7 mouse cellular contexts compared by ENCODE assay signal in the genomic region with DNA sequence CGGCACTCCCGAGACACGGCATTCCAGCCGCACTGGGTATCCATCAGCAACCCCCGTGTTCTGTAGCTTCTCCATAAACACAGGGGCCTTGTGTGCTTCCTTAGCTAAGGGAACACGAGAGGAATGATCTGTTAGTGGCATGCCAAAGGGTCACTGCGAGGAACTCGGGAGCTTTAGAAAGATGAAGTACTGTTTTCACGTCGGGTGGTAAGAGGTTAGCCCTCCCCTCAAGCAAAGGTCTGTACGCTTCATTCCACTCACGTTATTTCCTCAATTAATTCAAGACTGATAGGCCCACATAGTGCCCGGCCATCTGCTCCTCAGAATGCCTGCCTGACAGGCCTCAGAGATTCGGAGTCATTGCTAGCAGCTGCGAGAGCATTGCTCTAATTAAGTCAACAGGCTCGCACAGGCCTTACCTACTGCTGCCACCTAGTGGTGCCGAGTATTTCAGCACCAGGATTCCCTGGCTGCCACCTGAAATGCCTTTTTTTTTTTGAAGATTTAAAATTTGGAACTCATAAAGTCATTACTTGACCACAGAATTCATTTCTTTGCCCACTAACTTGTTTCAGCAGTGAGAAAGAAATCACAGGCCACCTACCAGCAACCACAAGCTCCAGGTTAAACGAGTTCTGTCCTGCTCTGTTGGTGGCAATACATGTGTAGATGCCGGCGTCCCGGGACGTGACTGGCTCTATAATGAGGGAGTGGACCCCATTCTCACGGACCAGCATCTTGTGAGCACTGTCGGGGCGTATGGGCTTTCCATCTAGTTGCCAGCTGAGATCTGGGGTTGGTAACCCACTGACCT. TPM values are rescaled to one million over a fixed set of nuclear protein-coding genes. Genes with fewer than 3 reads are reported as not detected.
DNase-seq lines count a peak whose midpoint lies in the region; ATAC-seq lines count a peak whose summit lies in the region.

No protein-coding gene starts in this region.

- H3K27ac ChIP-seq in intestine, embryonic 14.5 days (ENCODE audit: low read depth) = no peak overlapping the region
- peak overlapping the region; percentile 92 for H3K27ac ChIP-seq in midbrain, embryonic 12.5 days (replicated peaks)

- no peak overlapping the region for H3K9ac ChIP-seq in intestine, embryonic 14.5 days (ENCODE audit: low read length)
- H3K9ac ChIP-seq in midbrain, embryonic 12.5 days (replicated peaks) = no peak overlapping the region

- 54% methylated on average over 25 of the region's 25 CpGs for WGBS in intestine, embryonic 14.5 days
- WGBS in midbrain, embryonic 12.5 days = 31% methylated on average over 25 of the region's 25 CpGs

- H3K4me3 ChIP-seq in intestine, embryonic 14.5 days (ENCODE audit: low read depth, low read length) = no peak overlapping the region
- 0 out of 2 replicates have a peak overlapping the region, but pooled peaks have one; percentile 13 for H3K4me3 ChIP-seq in midbrain, embryonic 12.5 days

- H3K4me1 ChIP-seq in intestine, embryonic 14.5 days (replicated peaks; ENCODE audit: control insufficient read depth, insufficient read depth, low read length) = no peaks in the 10 kb centered on the region
- peaks cover 27% of the 10 kb centered on the region for H3K4me1 ChIP-seq in midbrain, embryonic 12.5 days

- ATAC-seq in intestine, embryonic 14.5 days (replicated peaks; ENCODE audit: low FRiP score, low TSS enrichment, low read depth) = peak; percentile 68; the same call in 1 of the 2 replicates
- ATAC-seq in midbrain, embryonic 12.5 days (ENCODE audit: low FRiP score, low read depth) = peak; percentile 88

- H3K9me3 ChIP-seq in intestine, embryonic 14.5 days (ENCODE audit: control insufficient read depth, low read length) = no peaks in the 10 kb centered on the region
- H3K9me3 ChIP-seq in midbrain, embryonic 12.5 days = no peaks in the 10 kb centered on the region

- no peaks in the 10 kb centered on the region for H3K27me3 ChIP-seq in intestine, embryonic 14.5 days (replicated peaks; ENCODE audit: control insufficient read depth, insufficient read depth, low read length)
- no peaks in the 10 kb centered on the region for H3K27me3 ChIP-seq in midbrain, embryonic 12.5 days

- H3K36me3 ChIP-seq in intestine, embryonic 14.5 days (ENCODE audit: control insufficient read depth, insufficient read depth, low read length) = peaks cover 76% of the 10 kb centered on the region
- peaks cover 12% of the 10 kb centered on the region for H3K36me3 ChIP-seq in midbrain, embryonic 12.5 days

- H3K4me2 ChIP-seq in intestine, embryonic 14.5 days (ENCODE audit: low read length) = no peak overlapping the region
- H3K4me2 ChIP-seq in midbrain, embryonic 12.5 days (replicated peaks) = peak overlapping the region; percentile 27

- DNase-seq in adipocyte (ENCODE audit: low spot score) = peak; percentile 83
- DNase-seq in cerebellum, postnatal 25 days = peak; percentile 88 to 92
- DNase-seq in frontal cortex, postnatal 36 days (ENCODE audit: low spot score in 2 of 2) = peak; percentile 84 to 94
- DNase-seq in intestine, embryonic 14.5 days (ENCODE audit: low spot score) = peak; percentile 91
- DNase-seq in left cerebral cortex, adult 8-10 months (ENCODE audit: low spot score in 2 of 2) = peak; percentile 74 to 78
- peak; percentile 30 for DNase-seq in spleen, adult 12 weeks (ENCODE audit: low spot score)

RNA-seq across cellular contexts. Expression of gene Cbr4, which starts 28.6 kb away (rescaled TPM):
- polyA plus RNA-seq in intestine, embryonic 14.5 days (2014; fragmentation: Nextera tagmentation; extraction: Ambion mirVana) = 31.1 and 34.2 TPM in 2 replicates
- 10 to 100 TPM; 24.7 to 29.7 (median 26.5) TPM for total RNA-seq in left cerebral cortex, adult 8-10 months (2022)
- 25.4 and 26.7 TPM in 2 replicates for polyA plus RNA-seq in midbrain, embryonic 12.5 days (2016; fragmentation: Nextera tagmentation; extraction: Ambion mirVana)

Comparison
In these comparisons a context has a peak if more than half of its experiments do, and no peak if none do; other contexts are left out.
1. DNase-seq: peak in every context shown above with its lines; median percentile 91 in intestine, embryonic 14.5 days; 90 in cerebellum, postnatal 25 days; 89 in frontal cortex, postnatal 36 days; 83 in adipocyte; 76 in left cerebral cortex, adult 8-10 months; 30 in spleen, adult 12 weeks.